Mouse (Mus musculus) hindbrain, embryonic 13.5 days (tissue): Measurements from ENCODE around the gene Oprd1. TPM values are rescaled to one million over a fixed set of nuclear protein-coding genes. Genes with fewer than 3 reads are reported as not detected.

Experiments used
- ATAC-seq: fragments of 200-750 bp; cut with Nextera tagmentation; 2 replicates; pipeline ENCODE4 v1.8.0; 2017; ENCODE audit warnings: moderate TSS enrichment; ENCODE audit not compliant: low FRiP score
- H3K27ac ChIP-seq: fragments of 300-500 bp; sonication (generic); 2 replicates; pipeline ENCODE4 v1.5.1; 2015; ENCODE audit warnings: inconsistent platforms, mild to moderate bottlenecking, moderate library complexity
- H3K27me3 ChIP-seq: fragments of 300-500 bp; sonication (generic); 2 replicates; pipeline ENCODE4 v1.6.1; 2015; ENCODE audit warnings: mild to moderate bottlenecking, inconsistent platforms
- H3K36me3 ChIP-seq: fragments of 300-500 bp; sonication (generic); 2 replicates; pipeline ENCODE4 v1.6.1; 2015; ENCODE audit warnings: mild to moderate bottlenecking, inconsistent platforms
- H3K4me1 ChIP-seq: fragments of 300-500 bp; sonication (generic); replicated peaks from 2 replicates; pipeline ENCODE4 v1.6.1; 2015; ENCODE audit warnings: inconsistent platforms
- H3K4me2 ChIP-seq: fragments of 300-500 bp; sonication (generic); 2 replicates; pipeline ENCODE4 v1.6.1; 2015; ENCODE audit warnings: inconsistent platforms, mild to moderate bottlenecking, moderate library complexity
- H3K4me3 ChIP-seq: fragments of 300-500 bp; sonication (generic); 2 replicates; pipeline ENCODE4 v1.5.1; 2015; ENCODE audit warnings: mild to moderate bottlenecking, inconsistent platforms
- H3K9ac ChIP-seq: fragments of 300-500 bp; sonication (generic); 2 replicates; pipeline ENCODE4 v1.6.1; 2015; ENCODE audit warnings: mild to moderate bottlenecking, inconsistent platforms
- H3K9me3 ChIP-seq: fragments of 300-500 bp; sonication (generic); 2 replicates; pipeline ENCODE4 v1.6.1; 2016; ENCODE audit warnings: inconsistent platforms
- WGBS: fragments of 180-500 bp; shearing (Covaris S2); methylation state at CpG from one replicate; pipeline ENCODE4 v1.1.7; 2015; 5-methylcytosine and 5-hydroxymethylcytosine counted together
- polyA plus RNA-seq: library from polyadenylated mRNA; unstranded; fragments of >200 nt; fragmentation: Nextera tagmentation; extraction: Ambion mirVana; gene quantifications from 2 replicates; pipeline ENCODE4 v1.2.1, GENCODE M21; 2015

Gene Oprd1
- polyA plus RNA-seq, 1 experiment from 2014 or later = 0.48 TPM

GRCm38 (mm10) chr4:132076480-132077405 lies 67.5 kb downstream of the Oprd1 start:
- Histone ChIP-seq H3K4me3 (no peak overlapping the region), H3K27me3 (peaks cover 33% of the 10 kb centered on the region), H3K9me3 (no peaks in the 10 kb centered on the region), H3K36me3 (no peaks in the 10 kb centered on the region), H3K4me1 (peaks cover 13% of the 10 kb centered on the region), H3K27ac (no peak overlapping the region), H3K9ac (no peak overlapping the region), H3K4me2 (no peak overlapping the region)
- 34% methylated on average over 20 of the region's 20 CpGs for WGBS
- ATAC-seq = no peak

- Histone ChIP-seq H3K27ac (no peak overlapping the region), H3K9me3 (no peaks in the 10 kb centered on the region), H3K36me3 (no peaks in the 10 kb centered on the region), H3K4me3 (peak overlapping the region; percentile 54; the same call in 1 of the 2 replicates), H3K27me3 (peaks cover 33% of the 10 kb centered on the region), H3K9ac (no peak overlapping the region), H3K4me2 (peak overlapping the region; percentile 100), H3K4me1 (peaks cover 13% of the 10 kb centered on the region)
- ATAC-seq = no peak
- 60% methylated on average over 1 of the region's 1 CpGs for WGBS
Observed at GRCm38 (mm10) chr4:132075796-132076195, 68.5 kb downstream of the Oprd1 start.

DNA sequence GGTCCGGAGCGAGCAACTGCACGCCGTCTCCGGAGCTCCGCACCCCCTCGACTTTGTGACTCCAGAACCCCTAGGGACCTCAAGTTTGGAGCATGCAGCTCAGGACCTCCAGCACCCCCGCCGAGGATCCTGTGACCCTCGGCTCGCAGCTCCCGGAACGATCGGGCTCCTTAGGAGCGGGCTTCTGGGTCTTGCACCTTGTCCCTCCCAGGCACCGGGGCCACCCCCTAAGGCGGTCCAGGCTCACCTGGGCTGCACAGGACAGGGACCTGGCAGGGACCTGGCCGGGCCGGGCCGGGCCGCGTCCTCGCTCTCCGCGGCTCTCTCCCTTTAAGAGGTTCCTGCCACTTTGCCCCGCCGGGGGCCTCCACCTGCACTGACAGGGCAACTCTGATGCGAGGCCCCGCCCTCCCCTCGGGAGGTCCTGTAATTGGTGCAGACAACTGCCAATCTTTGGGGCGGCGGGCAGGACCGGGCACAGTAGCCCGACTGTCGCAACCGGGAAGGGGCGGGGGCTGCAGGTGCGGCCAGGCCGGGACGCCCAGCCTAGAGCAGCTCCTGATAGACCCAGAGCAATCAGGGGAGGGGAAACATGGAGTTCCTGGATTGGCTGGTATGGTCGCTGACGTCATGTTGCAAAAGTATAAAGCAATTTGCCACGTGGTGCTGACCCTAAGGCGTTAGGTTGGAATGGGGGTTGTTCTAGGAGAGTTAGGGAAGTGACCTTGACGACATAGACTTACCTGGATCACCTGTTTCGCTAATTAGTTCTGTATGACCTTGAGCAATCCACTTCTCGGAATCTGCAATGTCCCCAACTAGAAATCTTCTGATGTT lies 69.1 kb downstream of the Oprd1 start, which contains the start of gene Epb41:
Epb41 (minus strand) TSS at position 389 of the 837 bp plus-strand sequence.
- no peaks in the 10 kb centered on the region for H3K9me3 ChIP-seq
- ATAC-seq = peak; percentile 94
- H3K4me2 ChIP-seq = peak within 1 kb of the TSS; percentile 100
- peaks cover 13% of the 10 kb centered on the region for H3K4me1 ChIP-seq
- WGBS = 2% methylated on average over 47 of the region's 47 CpGs
- H3K4me3 ChIP-seq = peak within 1 kb of the TSS; percentile 54
- no peak within 1 kb of the TSS for H3K27ac ChIP-seq
- H3K9ac ChIP-seq = peak within 1 kb of the TSS; percentile 76
- H3K36me3 ChIP-seq = no peaks in the 10 kb centered on the region
- H3K27me3 ChIP-seq = peaks cover 31% of the 10 kb centered on the region

DNA sequence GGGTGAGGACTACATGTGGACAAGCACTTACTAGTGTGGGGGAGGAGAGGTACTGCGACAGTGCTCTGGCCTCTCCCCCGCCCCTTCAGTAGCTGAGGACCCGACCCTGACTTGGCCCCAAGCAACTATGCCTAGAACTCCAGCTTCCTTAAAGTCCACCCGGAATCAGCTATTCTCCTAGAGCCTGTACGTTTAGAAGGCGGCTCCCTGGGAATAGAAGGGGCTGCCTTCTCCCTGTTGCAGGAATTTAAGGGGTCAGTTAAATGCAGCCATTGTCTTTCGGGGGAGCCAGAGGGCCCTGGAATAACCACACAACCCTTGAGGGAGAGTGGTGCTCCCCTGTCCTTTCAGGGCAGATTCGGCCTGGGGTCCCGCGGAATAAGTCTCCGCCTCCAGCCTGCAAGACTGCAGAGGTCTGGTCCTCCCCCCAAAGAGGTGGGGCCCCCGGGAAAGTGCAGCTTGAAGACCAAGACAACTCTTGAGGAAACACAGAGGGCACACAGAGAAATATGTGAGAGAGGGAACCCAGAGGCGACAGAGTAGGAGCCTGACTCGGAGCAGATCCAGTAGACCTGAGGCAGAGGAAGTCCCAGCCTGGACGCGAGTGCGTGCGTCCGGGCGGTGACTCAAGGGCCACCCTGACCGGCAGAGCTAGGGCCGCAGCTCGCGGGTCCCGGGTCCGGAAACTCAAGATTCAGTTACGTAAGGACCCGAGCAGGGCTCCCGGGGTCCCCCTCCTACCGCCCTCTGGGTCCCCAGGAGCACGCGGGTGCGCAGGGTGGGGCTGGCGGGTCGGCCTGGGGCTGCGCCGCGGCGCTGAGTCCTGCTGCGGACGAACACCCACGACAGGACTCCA lies 70.0 kb downstream of the Oprd1 start, which contains the start of gene Gm10300:
Gm10300 (plus strand) TSS at position 621 of the 856 bp plus-strand sequence.
- Histone ChIP-seq H3K27me3 (peaks cover 31% of the 10 kb centered on the region), H3K9me3 (no peaks in the 10 kb centered on the region), H3K4me3 (peak within 1 kb of the TSS; percentile 54), H3K9ac (peak within 1 kb of the TSS; percentile 76), H3K27ac (no peak within 1 kb of the TSS), H3K36me3 (no peaks in the 10 kb centered on the region), H3K4me1 (peaks cover 13% of the 10 kb centered on the region), H3K4me2 (peak within 1 kb of the TSS; percentile 100)
- ATAC-seq = peak; percentile 69
- WGBS = under 1% methylated on average over 42 of the region's 42 CpGs

- 73% methylated on average over 6 of the region's 6 CpGs for WGBS
- no peak for ATAC-seq
Observed at GRCm38 (mm10) chr4:132072946-132073345, 71.3 kb downstream of the Oprd1 start.

GRCm38 (mm10) chr4:132072156-132072555 lies 72.1 kb downstream of the Oprd1 start:
- Histone ChIP-seq H3K9ac (no peak overlapping the region), H3K27me3 (peaks cover 23% of the 10 kb centered on the region), H3K9me3 (no peaks in the 10 kb centered on the region), H3K27ac (no peak overlapping the region), H3K4me1 (peaks cover 13% of the 10 kb centered on the region), H3K4me3 (no peak overlapping the region), H3K36me3 (no peaks in the 10 kb centered on the region), H3K4me2 (no peak overlapping the region)
- ATAC-seq = no peak
- 65% methylated on average over 3 of the region's 3 CpGs for WGBS

More at GRCm38 (mm10) chr4:132072946-132073345, 71.3 kb downstream of the Oprd1 start:
- Histone ChIP-seq H3K36me3 (no peaks in the 10 kb centered on the region), H3K27me3 (peaks cover 26% of the 10 kb centered on the region), H3K4me3 (no peak overlapping the region), H3K27ac (no peak overlapping the region), H3K9me3 (no peaks in the 10 kb centered on the region), H3K9ac (peak overlapping the region; percentile 13; the same call in 1 of the 2 replicates), H3K4me1 (peaks cover 13% of the 10 kb centered on the region), H3K4me2 (no peak overlapping the region)

DNA sequence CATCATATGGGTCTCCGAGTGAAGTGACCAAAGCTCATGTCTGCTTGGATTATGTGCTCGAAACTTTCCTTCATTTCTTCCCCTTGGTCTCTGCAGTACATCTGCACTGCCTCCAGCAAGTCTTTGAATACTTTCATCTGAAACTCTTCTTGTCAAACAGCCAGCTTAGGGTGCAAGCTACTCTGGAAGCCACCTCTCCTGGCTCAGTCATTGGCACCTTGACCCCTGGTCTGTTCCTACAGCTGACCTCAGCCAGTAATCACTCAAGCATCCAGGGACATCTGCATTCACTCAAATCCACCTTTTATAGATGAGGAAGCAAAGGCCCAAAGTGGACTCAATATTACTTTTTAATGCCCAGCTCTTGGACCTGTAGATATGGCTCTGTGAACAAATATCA lies 72.6 kb downstream of the Oprd1 start:
- Histone ChIP-seq H3K4me3 (no peak overlapping the region), H3K27ac (no peak overlapping the region), H3K4me2 (no peak overlapping the region), H3K9me3 (no peaks in the 10 kb centered on the region), H3K9ac (no peak overlapping the region), H3K36me3 (no peaks in the 10 kb centered on the region), H3K27me3 (peaks cover 19% of the 10 kb centered on the region), H3K4me1 (peaks cover 12% of the 10 kb centered on the region)
- 87% methylated on average over 2 of the region's 2 CpGs for WGBS
- ATAC-seq = no peak

- Histone ChIP-seq H3K27me3 (peaks cover 4% of the 10 kb centered on the region; the same call in 1 of the 2 replicates), H3K4me2 (no peak overlapping the region), H3K9me3 (no peaks in the 10 kb centered on the region), H3K27ac (no peak overlapping the region), H3K9ac (no peak overlapping the region), H3K4me3 (no peak overlapping the region), H3K36me3 (no peaks in the 10 kb centered on the region), H3K4me1 (peaks cover 11% of the 10 kb centered on the region)
- 93% methylated on average over 2 of the region's 2 CpGs for WGBS
- ATAC-seq = no peak
Observed at GRCm38 (mm10) chr4:132067938-132068235, 76.4 kb downstream of the Oprd1 start.

DNA sequence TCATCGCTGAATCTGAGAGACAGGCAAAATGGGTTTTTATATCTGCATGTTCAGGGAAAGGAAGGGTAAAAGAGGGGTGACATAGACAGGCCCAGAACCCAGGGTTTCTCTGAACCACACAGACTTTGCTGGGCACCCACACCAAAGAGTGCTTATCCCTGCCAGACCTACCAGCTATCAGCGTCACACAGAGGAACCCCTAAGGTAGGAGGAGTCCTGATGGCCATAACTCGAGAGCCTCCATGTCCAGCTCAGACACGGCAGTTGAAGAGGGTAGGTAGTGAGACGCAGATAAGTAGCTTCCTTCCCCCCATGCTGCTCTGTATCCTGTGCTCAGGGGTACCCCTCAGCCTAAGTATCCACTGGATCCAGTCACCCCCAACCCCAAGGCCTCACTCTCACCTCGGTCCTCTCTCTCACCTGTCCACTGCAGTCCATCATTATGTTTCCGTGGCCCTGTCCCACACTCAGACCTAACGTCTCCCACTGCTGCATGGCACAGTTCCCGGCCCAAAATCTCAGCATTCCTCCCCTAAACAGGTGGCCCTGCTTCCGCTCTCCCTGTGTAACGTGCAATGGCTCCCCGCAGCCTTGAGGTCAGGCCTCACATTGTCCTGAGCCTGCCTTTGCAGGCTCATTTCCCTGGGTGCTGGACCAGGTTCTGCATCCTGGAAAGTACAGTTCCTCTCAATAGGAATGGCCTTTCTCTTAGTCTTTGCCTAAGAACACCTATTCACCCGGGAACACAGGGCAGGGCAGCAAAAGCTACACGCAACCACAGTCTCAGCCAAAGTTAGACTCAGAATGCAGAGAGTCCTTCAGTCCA lies 77.0 kb downstream of the Oprd1 start:
- H3K27ac ChIP-seq = no peak overlapping the region
- no peaks in the 10 kb centered on the region for H3K27me3 ChIP-seq
- no peaks in the 10 kb centered on the region for H3K9me3 ChIP-seq
- H3K9ac ChIP-seq = no peak overlapping the region
- 88% methylated on average over 14 of the region's 14 CpGs for WGBS
- H3K4me3 ChIP-seq = no peak overlapping the region
- ATAC-seq = no peak
- H3K36me3 ChIP-seq = no peaks in the 10 kb centered on the region
- no peak overlapping the region for H3K4me2 ChIP-seq
- peaks cover 11% of the 10 kb centered on the region for H3K4me1 ChIP-seq

DNA sequence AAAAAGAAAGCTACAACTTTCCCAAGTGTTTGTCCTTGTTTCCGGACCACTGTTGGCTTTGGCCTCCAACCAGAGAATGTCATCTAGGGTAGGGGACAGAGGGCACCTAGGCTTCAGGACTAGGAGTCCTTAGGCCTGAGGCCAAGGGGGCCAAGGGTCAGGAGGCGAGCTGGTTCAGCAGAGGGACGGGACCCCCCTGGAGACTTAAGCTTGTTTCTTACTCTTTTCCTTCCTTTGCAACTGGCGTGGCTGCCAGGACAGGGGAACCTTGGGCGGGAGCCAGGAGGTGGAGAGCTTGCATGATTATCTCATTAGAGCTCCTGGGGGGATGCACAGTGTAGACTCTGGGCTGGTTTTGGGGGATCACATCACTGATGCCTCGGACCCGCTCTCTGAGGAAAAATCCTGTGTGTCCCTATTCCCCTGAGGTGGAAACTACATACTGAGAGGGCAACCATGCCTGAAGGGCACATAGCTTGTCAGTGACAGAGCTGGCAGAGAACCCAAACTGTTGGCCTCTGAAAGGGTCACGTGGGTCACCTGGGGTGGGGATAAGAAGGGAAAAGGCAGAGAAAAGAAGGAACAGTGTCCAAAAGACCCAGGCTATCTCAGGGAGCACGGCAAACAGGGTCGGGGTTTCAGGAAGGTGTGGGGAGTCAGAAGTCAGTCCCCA lies 78.0 kb downstream of the Oprd1 start:
- Histone ChIP-seq H3K4me3 (no peak overlapping the region), H3K9ac (no peak overlapping the region), H3K4me2 (no peak overlapping the region), H3K4me1 (peaks cover 11% of the 10 kb centered on the region), H3K36me3 (no peaks in the 10 kb centered on the region), H3K9me3 (no peaks in the 10 kb centered on the region), H3K27ac (no peak overlapping the region), H3K27me3 (no peaks in the 10 kb centered on the region)
- ATAC-seq = no peak
- WGBS = 58% methylated on average over 10 of the region's 10 CpGs
